Mouse (Mus musculus) gastrocnemius, postnatal 4 days (tissue): Measurements from ENCODE around the gene Xrn1. TPM values are rescaled to one million over a fixed set of nuclear protein-coding genes. Genes with fewer than 3 reads are reported as not detected.
"Not testable (repeated sequence)": the region's sequence is repeated elsewhere in the genome, so short reads cannot be mapped to it uniquely, and the experiment has no call there.

ENCODE experiments used
- DNase-seq, 2 experiments: peaks; one replicate each; pipeline ENCODE4 v3.0.0; 2021 to 2022; ENCODE audit warnings: low spot score in 2 of 2, mixed read lengths in 2 of 2
- long read RNA-seq, 2 experiments: library from polyadenylated mRNA; stranded (forward); transcript quantifications; one replicate each; pipeline ENCODE4 v2.0.0; 2021
- total RNA-seq, 2 experiments: library from RNA; stranded (reverse); gene quantifications; 2 replicates each; pipeline ENCODE4 v1.2.3; 2021

The Xrn1 gene
- total RNA-seq, result 10 to 100 TPM; 24.3 to 24.9 TPM
- long read RNA-seq, experiment 1, partial matches to known transcripts, result 3 of 4 reads
- long read RNA-seq, experiment 1, other reads (novel, unspliced or antisense), result 1 of 4 reads
- long read RNA-seq, experiment 2, partial matches to known transcripts, result 3 of 6 reads
- long read RNA-seq, experiment 2, other reads (novel, unspliced or antisense), result 3 of 6 reads

DNA sequence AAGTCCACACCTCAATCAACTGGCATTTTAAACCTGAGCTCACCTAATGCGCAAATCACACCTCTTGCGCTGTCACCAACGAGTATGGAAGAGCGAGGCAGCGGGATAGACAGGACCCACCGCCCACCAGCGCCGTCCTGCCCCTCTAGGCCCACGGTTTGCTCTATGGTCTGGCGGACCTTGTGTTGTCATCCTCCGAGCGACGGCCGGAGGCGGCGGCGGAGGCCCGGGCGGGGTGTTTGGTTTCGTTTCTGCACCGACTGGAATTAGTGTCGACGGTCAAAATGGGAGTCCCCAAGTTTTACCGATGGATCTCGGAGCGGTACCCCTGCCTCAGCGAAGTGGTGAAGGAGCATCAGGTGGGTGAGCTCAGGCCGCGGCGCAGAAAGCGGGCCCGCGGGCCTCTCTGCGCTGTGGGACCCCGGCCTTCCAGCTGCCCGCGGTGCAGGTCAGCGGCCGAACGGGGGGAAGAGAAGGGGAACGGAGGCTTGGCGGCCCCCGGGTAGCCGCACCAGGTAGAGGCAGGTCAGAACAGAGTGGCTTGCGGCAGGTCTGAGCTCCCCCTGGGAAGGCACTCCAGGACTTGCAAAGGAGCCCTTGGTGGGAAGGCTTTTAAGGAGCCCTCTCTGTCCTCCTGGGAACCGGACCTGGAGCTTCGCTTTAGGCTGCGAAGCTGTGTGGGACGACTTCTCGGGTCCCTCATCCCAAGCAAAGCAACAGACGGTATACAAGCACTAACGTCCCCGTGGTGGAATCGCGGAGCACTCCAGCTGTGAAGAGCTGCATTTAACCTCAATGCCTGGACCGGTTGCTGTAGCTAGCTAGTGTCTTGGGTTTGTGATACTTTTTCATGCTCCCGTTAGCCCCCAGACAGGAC is at the start of gene Xrn1:
TSS of gene Xrn1 (plus strand) at position 176 of the 877 bp plus-strand sequence.
- DNase-seq, result peak; percentile 77 to 93

GRCm38 (mm10) chr9:95932855-95933254 is 21.7 kb upstream of the Xrn1 start:
- DNase-seq, result no peak

- DNase-seq, result no peak
These were observed 902 bp upstream of the Xrn1 start for GRCm38 (mm10) chr9:95953658-95954057.

DNA sequence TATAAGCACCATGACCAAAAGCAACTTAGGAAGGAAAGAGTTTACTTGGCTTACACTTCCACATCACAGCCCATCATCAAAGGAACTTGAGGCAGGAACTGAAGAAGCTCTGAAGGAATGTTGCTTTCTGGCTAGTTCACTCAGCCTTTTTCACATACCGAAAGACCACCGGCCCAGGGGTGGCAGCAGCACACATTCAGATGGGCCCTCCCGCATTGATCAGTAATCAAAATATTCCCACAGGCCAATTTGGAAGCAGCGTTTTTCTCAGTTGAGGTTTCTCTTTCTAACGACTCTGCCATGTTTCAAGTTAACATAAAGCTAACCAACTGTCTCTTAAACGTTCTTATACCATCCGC is 355 bp upstream of the Xrn1 start:
- peak in 1 of 2 experiments; percentile 12 for DNase-seq

GRCm38 (mm10) chr9:95957611-95958010 is 3.1 kb downstream of the Xrn1 start:
- DNase-seq, result no peak

DNA sequence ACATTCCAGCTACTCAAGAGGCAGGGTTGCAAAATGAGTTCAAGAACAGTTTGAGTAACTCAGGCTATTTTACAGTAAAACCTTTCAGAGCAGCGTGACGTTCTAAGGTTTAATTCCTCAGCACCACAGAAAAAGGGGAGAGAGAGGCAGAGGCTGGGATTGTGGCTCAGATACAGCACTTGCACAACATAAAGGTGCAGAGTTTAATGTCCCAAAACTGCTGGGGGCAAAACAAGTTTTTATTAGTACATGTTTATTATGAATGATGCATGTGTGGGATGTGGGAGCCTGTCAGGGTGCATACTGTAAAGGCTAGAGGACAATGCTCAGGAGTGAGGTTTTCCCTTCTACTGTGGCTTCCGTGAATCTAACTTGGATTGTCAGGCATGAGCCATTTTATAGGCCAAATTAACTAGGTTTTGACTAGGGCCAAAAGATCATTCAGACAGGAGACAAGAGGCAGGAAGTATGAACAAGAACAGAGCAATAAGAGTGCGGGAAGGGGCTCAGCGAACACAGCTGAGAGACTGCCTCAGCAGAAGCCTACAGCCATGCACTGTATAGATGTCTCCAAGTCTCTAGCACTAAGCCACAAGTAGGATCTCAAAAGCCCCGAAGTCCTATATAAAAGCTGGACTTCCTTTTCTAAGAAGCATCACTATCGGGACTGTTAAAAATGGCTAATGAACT is 3.6 kb downstream of the Xrn1 start:
- DNase-seq, result no peak

DNA sequence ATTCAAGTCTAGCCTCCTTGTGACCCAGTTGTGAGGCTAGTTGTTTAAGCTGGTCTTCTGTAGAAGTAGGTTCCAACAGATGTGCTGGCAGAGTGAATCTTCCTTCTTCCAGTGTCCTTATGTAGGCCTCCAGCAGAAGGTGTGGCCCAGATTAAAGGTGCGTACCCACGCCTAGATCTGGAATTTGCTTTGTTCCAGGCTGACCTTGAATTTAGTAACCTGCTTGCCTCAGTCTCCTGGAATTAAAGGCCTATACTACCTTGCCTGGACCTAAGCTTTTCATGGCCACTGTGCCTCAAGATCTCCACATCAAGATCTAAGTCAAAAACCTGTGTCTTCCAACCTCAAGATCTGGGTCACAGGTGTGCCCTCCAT is 4.2 kb downstream of the Xrn1 start:
- DNase-seq, result not testable (repeated sequence)

DNA sequence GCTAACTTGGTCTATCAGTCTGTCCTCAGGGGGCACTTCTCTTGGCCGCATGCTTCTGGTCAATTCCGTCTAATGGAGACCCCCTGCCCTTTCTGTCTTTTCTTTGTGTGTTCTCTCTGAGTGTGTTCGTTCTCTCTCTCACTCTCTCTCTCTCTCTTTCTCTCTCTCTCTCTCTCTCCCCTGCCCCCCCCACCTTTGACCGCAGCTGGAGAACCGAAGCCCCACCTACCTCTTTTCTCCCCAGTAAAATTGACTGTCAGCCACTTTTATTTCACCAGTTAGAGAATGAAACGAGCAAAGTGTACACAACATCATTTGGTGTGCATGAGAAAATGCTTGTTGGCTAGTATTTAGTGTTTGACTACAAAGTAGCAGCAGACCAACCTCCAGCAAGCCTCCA is 4.7 kb downstream of the Xrn1 start:
- no peak for DNase-seq

- DNase-seq, result no peak
These were observed 5.3 kb downstream of the Xrn1 start for GRCm38 (mm10) chr9:95959732-95960428.

DNA sequence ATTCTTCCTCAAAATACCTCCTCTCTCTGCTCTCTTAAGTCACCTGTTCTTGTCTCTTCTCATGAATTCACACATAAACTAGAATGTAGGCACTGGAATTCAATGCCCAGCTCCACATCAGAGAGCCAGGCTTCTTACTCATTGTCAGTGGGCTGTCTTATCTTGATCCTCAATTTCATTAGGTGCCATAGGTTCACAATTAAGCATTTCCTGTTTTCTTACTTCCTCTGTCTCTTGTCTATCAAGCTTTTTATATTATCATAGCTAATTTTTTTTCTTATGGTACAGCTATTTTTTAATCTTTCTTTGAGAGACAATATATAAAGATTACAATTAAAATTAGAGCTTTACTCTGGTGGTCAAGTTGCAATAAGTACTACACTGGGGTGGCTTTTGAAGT is 6.5 kb downstream of the Xrn1 start:
- DNase-seq, result no peak

- no peak for DNase-seq
These were observed 9.5 kb downstream of the Xrn1 start for GRCm38 (mm10) chr9:95964037-95964436.

- no peak for DNase-seq
These were observed 23.7 kb downstream of the Xrn1 start for GRCm38 (mm10) chr9:95978279-95978678.

DNA sequence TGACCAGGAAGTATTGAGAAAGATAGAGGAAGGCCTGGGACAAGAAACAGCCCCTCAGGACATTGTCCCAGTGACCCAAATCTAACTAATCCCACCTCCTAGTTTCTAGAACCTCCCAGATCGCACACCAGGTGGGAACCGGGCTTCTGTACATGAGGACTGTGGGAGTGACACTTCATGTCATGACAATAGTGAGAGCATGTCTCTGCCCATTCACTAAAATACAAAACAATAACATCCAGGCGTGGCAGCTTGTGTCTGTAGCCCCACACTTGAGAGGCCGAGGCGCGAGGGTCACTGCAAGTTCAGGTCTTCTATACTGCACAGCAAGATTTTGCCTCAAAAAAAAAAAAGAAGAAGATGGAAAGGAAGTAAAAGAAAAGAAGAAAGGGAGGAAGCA is 25.3 kb downstream of the Xrn1 start:
- DNase-seq, result no peak

GRCm38 (mm10) chr9:95992255-95992654 is 37.7 kb downstream of the Xrn1 start:
- DNase-seq, result no peak

DNA sequence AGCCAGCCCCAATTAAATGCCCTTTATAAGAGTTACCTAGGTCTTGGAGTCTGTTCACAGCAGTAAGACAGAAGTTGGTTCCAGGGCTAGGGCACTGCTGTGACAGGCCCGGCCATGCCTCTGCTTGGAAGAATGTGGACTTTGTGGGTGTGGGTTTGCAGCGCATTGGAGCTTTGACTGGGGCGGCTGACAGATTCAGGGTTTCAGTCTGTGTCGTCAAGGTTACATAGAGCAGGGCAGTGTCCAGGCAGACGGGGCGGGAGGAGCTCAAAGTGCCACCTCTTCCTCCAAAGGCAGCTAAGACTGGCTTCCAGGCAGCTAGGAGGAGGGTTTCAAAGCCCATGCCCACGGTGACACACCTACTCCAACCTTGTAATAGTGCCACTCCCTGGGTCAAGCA is 49.9 kb downstream of the Xrn1 start:
- no peak for DNase-seq

DNA sequence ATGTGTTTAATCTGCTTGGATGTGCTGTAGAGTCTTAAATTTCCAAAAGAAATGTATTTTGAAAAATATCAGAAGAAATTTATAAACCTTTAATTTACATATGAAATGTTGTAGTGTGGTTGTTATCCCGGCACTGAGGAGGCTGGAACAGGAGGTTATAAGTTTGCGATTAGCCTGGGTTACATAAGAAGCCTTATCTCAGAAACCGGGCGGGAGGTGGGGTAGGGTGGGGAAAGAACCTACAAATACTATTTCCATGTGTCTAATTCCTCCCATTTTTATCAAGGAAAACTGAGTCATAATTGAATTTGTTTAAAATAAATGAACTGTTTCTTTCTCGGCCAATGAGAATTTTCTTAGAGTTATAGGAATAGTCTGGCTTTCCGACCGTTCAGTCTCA is 56.1 kb downstream of the Xrn1 start:
- DNase-seq, result no peak

- no peak for DNase-seq
These were observed 69.4 kb downstream of the Xrn1 start for GRCm38 (mm10) chr9:96023921-96024320.

GRCm38 (mm10) chr9:96027913-96028312 is 73.4 kb downstream of the Xrn1 start:
- DNase-seq, result no peak

DNA sequence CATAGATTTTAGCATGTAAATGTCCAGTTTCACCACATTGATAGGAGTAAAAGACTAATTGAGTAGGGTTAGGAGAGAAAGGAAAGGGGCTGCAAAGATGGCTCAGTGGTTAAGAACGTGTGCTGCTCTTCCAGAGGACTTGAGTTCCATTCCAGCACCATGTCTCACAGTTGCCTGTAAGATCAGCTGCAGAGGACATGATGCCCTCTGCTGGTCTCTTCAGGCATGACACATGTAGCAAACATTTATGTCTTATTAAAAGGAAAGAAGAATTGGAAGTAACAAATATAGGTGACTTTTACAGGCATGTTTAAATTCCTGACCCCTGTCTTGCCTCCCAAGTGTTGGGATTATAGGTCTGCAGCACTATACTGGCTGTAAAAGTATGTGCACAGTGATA is 74.3 kb downstream of the Xrn1 start:
- peak in 1 of 2 experiments; percentile 13 for DNase-seq

DNA sequence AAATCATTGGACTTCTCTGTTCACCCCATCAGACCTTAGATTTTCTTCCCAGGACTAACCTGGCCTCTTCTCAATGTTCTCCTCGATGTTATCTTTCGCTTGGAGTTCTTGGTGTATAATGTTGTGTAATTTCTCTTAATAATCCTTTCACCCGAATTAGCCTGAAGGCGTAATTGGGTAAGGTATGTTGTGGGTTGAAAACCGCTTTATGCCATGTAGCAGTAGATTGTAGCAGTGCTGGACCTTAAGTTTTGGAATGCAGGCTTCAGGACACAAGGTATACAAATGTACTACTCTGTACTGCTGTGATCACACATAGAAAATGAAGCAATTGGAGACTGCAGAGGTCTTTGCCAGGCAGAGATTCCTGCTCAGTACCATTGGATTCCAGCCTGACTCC is 75.3 kb downstream of the Xrn1 start:
- DNase-seq, result no peak

- no peak for DNase-seq
These were observed 81.0 kb downstream of the Xrn1 start for GRCm38 (mm10) chr9:96035371-96036086.
